Mouse (Mus musculus): ENCODE results near the gene Tab1.

Gene Tab1

GRCm38 (mm10) chr15:80136645-80137044, 3.7 kb downstream of the Tab1 start:
- no peak for DNase-seq (ENCODE audit: extremely low read depth, low read depth)

- DNase-seq (ENCODE audit: extremely low read depth, low read depth), result no peak
Observed at GRCm38 (mm10) chr15:80137945-80138791, 5.2 kb downstream of the Tab1 start.

- DNase-seq (ENCODE audit: extremely low read depth, low read depth), result no peak
Observed at GRCm38 (mm10) chr15:80140302-80140701, 7.4 kb downstream of the Tab1 start.

- no peak for DNase-seq (ENCODE audit: extremely low read depth, low read depth)
Observed at GRCm38 (mm10) chr15:80140878-80141277, 8.0 kb downstream of the Tab1 start.

- no peak for DNase-seq (ENCODE audit: extremely low read depth, low read depth)
Observed at GRCm38 (mm10) chr15:80142130-80142529, 9.2 kb downstream of the Tab1 start.

- DNase-seq (ENCODE audit: extremely low read depth, low read depth), result no peak
Observed at GRCm38 (mm10) chr15:80143760-80144159, 10.8 kb downstream of the Tab1 start.

- DNase-seq (ENCODE audit: extremely low read depth, low read depth), result no peak
Observed at GRCm38 (mm10) chr15:80145397-80145796, 12.5 kb downstream of the Tab1 start.

- no peak for DNase-seq (ENCODE audit: extremely low read depth, low read depth)
Observed at GRCm38 (mm10) chr15:80146153-80146552, 13.2 kb downstream of the Tab1 start.

- no peak for DNase-seq (ENCODE audit: extremely low read depth, low read depth)
Observed at GRCm38 (mm10) chr15:80147090-80147489, 14.2 kb downstream of the Tab1 start.

- no peak for DNase-seq (ENCODE audit: extremely low read depth, low read depth)
Observed at GRCm38 (mm10) chr15:80147511-80147910, 14.6 kb downstream of the Tab1 start.

GRCm38 (mm10) chr15:80148565-80148964, 15.6 kb downstream of the Tab1 start:
- DNase-seq (ENCODE audit: extremely low read depth, low read depth), result no peak

- DNase-seq (ENCODE audit: extremely low read depth, low read depth), result no peak
Observed at GRCm38 (mm10) chr15:80149517-80149916, 16.6 kb downstream of the Tab1 start.

GRCm38 (mm10) chr15:80152663-80153062, 19.7 kb downstream of the Tab1 start:
- no peak for DNase-seq (ENCODE audit: extremely low read depth, low read depth)

- no peak for DNase-seq (ENCODE audit: extremely low read depth, low read depth)
Observed at GRCm38 (mm10) chr15:80153757-80154156, 20.8 kb downstream of the Tab1 start.

- no peak for DNase-seq (ENCODE audit: extremely low read depth, low read depth)
Observed at GRCm38 (mm10) chr15:80155707-80156106, 22.8 kb downstream of the Tab1 start.

- no peak for DNase-seq (ENCODE audit: extremely low read depth, low read depth)
Observed at GRCm38 (mm10) chr15:80157197-80157943, 24.4 kb downstream of the Tab1 start.

- DNase-seq (ENCODE audit: extremely low read depth, low read depth), result no peak
Observed at GRCm38 (mm10) chr15:80158001-80158706, 25.2 kb downstream of the Tab1 start.

- DNase-seq (ENCODE audit: extremely low read depth, low read depth), result no peak
Observed at GRCm38 (mm10) chr15:80158707-80159090, 25.8 kb downstream of the Tab1 start.

GRCm38 (mm10) chr15:80159286-80159901, 26.5 kb downstream of the Tab1 start:
- DNase-seq (ENCODE audit: extremely low read depth, low read depth), result no peak

- DNase-seq (ENCODE audit: extremely low read depth, low read depth), result no peak
Observed at GRCm38 (mm10) chr15:80160223-80160622, 27.3 kb downstream of the Tab1 start.

- DNase-seq (ENCODE audit: extremely low read depth, low read depth), result no peak
Observed at GRCm38 (mm10) chr15:80160726-80161125, 27.8 kb downstream of the Tab1 start.

- no peak for DNase-seq (ENCODE audit: extremely low read depth, low read depth)
Observed at GRCm38 (mm10) chr15:80161199-80161598, 28.3 kb downstream of the Tab1 start.
